Mouse (Mus musculus): ENCODE results near the gene Trpm7. TPM values are rescaled to one million over a fixed set of nuclear protein-coding genes. Genes with fewer than 3 reads are reported as not detected.
"Not testable (repeated sequence)": the region's sequence is repeated elsewhere in the genome, so short reads cannot be mapped to it uniquely, and the experiment has no call there.

Trpm7 gene
- polyA plus RNA-seq, 1 experiment = 82.0 TPM

- Histone ChIP-seq H3K4me1 (ENCODE audit: control insufficient read depth, insufficient read depth, low read length) (no peaks in the 10 kb centered on the region), H3K4me3 (ENCODE audit: insufficient read depth, low read length) (no peak overlapping the region), H3K27ac (ENCODE audit: insufficient read depth, low read length) (no peak overlapping the region)
- TF ChIP-seq CTCF (IDR thresholded peaks at IDR 0.05; ENCODE audit: borderline replicate concordance, insufficient read depth, low read length) = no peak
- no peak for TF ChIP-seq POLR2A (IDR thresholded peaks at IDR 0.05; ENCODE audit: low read depth, low read length)
Observed at GRCm38 (mm10) chr2:126887141-126887540, 11.1 kb upstream of the Trpm7 start.

- no peak for TF ChIP-seq CTCF (IDR thresholded peaks at IDR 0.05; ENCODE audit: borderline replicate concordance, insufficient read depth, low read length)
- Histone ChIP-seq H3K27ac (ENCODE audit: insufficient read depth, low read length) (no peak overlapping the region), H3K4me1 (ENCODE audit: control insufficient read depth, insufficient read depth, low read length) (no peaks in the 10 kb centered on the region), H3K4me3 (ENCODE audit: insufficient read depth, low read length) (no peak overlapping the region)
Observed at GRCm38 (mm10) chr2:126885871-126886270, 9.8 kb upstream of the Trpm7 start.

GRCm38 (mm10) chr2:126882711-126883110, 6.7 kb upstream of the Trpm7 start:
- not testable (repeated sequence) for H3K27ac ChIP-seq (ENCODE audit: insufficient read depth, low read length); H3K4me1 ChIP-seq (ENCODE audit: control insufficient read depth, insufficient read depth, low read length); H3K4me3 ChIP-seq (ENCODE audit: insufficient read depth, low read length)

GRCm38 (mm10) chr2:126877991-126878390, 2.0 kb upstream of the Trpm7 start:
- no peaks in the 10 kb centered on the region for H3K4me1 ChIP-seq (ENCODE audit: control insufficient read depth, insufficient read depth, low read length)
- H3K4me3 ChIP-seq (ENCODE audit: insufficient read depth, low read length) = no peak overlapping the region
- no peak for TF ChIP-seq POLR2A (IDR thresholded peaks at IDR 0.05; ENCODE audit: low read depth, low read length)
- no peak for TF ChIP-seq CTCF (IDR thresholded peaks at IDR 0.05; ENCODE audit: borderline replicate concordance, insufficient read depth, low read length)
- H3K27ac ChIP-seq (ENCODE audit: insufficient read depth, low read length) = no peak overlapping the region

- Histone ChIP-seq H3K4me3 (ENCODE audit: insufficient read depth, low read length) (peak overlapping the region; percentile 86), H3K4me1 (ENCODE audit: control insufficient read depth, insufficient read depth, low read length) (no peaks in the 10 kb centered on the region), H3K27ac (ENCODE audit: insufficient read depth, low read length) (peak overlapping the region; percentile 90)
- TF ChIP-seq POLR2A (IDR thresholded peaks at IDR 0.05; ENCODE audit: low read depth, low read length) (0 out of 2 replicates have a peak, but pooled peaks have one; percentile 18), CTCF (IDR thresholded peaks at IDR 0.05; ENCODE audit: borderline replicate concordance, insufficient read depth, low read length) (no peak)
Observed at GRCm38 (mm10) chr2:126875516-126875835, 554 bp downstream of the Trpm7 start.

GRCm38 (mm10) chr2:126874809-126875515, 1.1 kb downstream of the Trpm7 start:
- Histone ChIP-seq H3K4me3 (ENCODE audit: insufficient read depth, low read length) (peak overlapping the region; percentile 86), H3K27ac (ENCODE audit: insufficient read depth, low read length) (peak overlapping the region; percentile 90), H3K4me1 (ENCODE audit: control insufficient read depth, insufficient read depth, low read length) (no peaks in the 10 kb centered on the region)
- TF ChIP-seq CTCF (IDR thresholded peaks at IDR 0.05; ENCODE audit: borderline replicate concordance, insufficient read depth, low read length) (no peak), POLR2A (IDR thresholded peaks at IDR 0.05; ENCODE audit: low read depth, low read length) (no peak)

- H3K4me3 ChIP-seq (ENCODE audit: insufficient read depth, low read length) = no peak overlapping the region
- H3K4me1 ChIP-seq (ENCODE audit: control insufficient read depth, insufficient read depth, low read length) = no peaks in the 10 kb centered on the region; the same call in 1 of the 2 replicates
- no peak for TF ChIP-seq POLR2A (IDR thresholded peaks at IDR 0.05; ENCODE audit: low read depth, low read length)
- TF ChIP-seq CTCF (IDR thresholded peaks at IDR 0.05; ENCODE audit: borderline replicate concordance, insufficient read depth, low read length) = no peak
- no peak overlapping the region for H3K27ac ChIP-seq (ENCODE audit: insufficient read depth, low read length)
Observed at GRCm38 (mm10) chr2:126866301-126866700, 9.7 kb downstream of the Trpm7 start.

- TF ChIP-seq CTCF (IDR thresholded peaks at IDR 0.05; ENCODE audit: borderline replicate concordance, insufficient read depth, low read length) (no peak), POLR2A (IDR thresholded peaks at IDR 0.05; ENCODE audit: low read depth, low read length) (no peak)
- no peak overlapping the region for H3K27ac ChIP-seq (ENCODE audit: insufficient read depth, low read length)
- no peak overlapping the region for H3K4me3 ChIP-seq (ENCODE audit: insufficient read depth, low read length)
- no peaks in the 10 kb centered on the region; the same call in 1 of the 2 replicates for H3K4me1 ChIP-seq (ENCODE audit: control insufficient read depth, insufficient read depth, low read length)
Observed at GRCm38 (mm10) chr2:126865501-126866199, 10.4 kb downstream of the Trpm7 start.

GRCm38 (mm10) chr2:126865026-126865425, 11.0 kb downstream of the Trpm7 start:
- no peak overlapping the region for H3K4me3 ChIP-seq (ENCODE audit: insufficient read depth, low read length)
- TF ChIP-seq CTCF (IDR thresholded peaks at IDR 0.05; ENCODE audit: borderline replicate concordance, insufficient read depth, low read length) = no peak
- TF ChIP-seq POLR2A (IDR thresholded peaks at IDR 0.05; ENCODE audit: low read depth, low read length) = no peak
- no peak overlapping the region for H3K27ac ChIP-seq (ENCODE audit: insufficient read depth, low read length)
- no peaks in the 10 kb centered on the region; the same call in 1 of the 2 replicates for H3K4me1 ChIP-seq (ENCODE audit: control insufficient read depth, insufficient read depth, low read length)

- Histone ChIP-seq H3K4me1 (ENCODE audit: control insufficient read depth, insufficient read depth, low read length) (no peaks in the 10 kb centered on the region; the same call in 1 of the 2 replicates), H3K4me3 (ENCODE audit: insufficient read depth, low read length) (no peak overlapping the region), H3K27ac (ENCODE audit: insufficient read depth, low read length) (no peak overlapping the region)
- TF ChIP-seq CTCF (IDR thresholded peaks at IDR 0.05; ENCODE audit: borderline replicate concordance, insufficient read depth, low read length) = no peak
Observed at GRCm38 (mm10) chr2:126844751-126845150, 31.3 kb downstream of the Trpm7 start.
